Mouse (Mus musculus): Measurements from ENCODE around the gene Hsf2bp.
"Not testable (repeated sequence)": the region's sequence is repeated elsewhere in the genome, so short reads cannot be mapped to it uniquely, and the experiment has no call there.

Gene Hsf2bp

DNA sequence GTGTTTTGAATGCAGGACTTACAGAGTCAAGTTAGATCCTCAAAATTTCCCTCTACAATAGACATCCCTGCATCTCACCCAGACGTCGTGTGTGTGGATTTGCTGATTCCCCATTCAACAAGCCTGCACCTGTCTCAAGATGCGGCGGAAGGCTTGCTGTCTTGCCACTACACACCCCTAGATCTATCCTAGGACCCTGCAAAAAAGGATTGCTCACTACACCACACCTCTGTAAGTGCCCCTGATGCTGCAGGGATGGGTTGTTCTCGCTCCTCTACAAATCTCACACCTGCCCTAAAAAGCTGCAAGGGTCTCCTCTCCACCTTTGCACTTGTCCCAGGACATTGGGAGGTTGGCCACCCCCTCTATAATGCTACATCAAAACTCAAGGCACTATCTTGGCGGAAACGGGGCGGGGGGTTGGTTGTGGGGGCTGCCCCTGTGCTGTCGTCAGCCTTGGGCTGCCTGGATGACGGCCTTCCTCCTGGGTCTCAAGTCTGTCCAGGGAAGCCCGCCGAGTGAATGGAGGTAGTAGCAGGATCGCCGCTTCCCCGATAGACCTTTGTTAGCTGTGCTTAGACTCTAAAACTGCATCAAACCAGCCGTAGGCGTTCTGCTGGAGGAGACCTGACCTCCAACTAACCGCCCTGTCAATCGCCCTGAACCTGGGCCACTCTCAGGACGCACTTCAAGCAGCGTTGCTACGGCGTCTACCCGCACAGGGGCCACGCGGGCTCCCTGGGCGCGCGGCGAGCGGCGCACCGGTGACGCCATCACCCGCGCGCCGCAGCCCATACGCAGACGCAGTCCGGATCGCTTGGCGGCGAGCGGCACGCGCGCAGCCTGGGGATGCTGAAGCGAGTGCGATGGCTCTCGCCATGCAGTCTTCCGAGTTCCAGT, at the start of gene Hsf2bp, which contains the start of gene Rrp1b:
Gene Hsf2bp, minus strand, starts transcription at position 741 of the 900 bp plus-strand sequence.
Gene Rrp1b, plus strand, starts transcription at position 492 of the 900 bp plus-strand sequence.
- DNase-seq (ENCODE audit: low spot score) = peak; percentile 91

DNA sequence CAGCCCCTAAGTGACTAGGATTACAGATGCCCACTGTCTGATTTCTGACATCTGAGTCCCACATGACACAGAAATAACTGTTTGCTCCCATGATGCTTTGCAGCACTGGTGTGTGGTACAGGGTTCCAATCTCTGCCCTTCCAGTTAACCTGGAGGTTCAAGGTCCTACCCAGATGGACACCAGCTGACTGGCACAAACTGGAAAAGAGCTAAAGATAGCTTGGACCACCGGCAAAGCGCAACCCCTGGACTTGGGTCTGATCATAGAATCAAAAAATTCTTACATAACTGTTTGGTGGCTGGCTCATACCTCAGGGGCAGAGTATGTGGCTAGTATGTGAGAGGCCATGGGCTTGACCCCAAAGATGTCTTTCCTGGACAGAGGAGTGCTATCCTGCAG, 47.2 kb upstream of the Hsf2bp start:
- no peak for DNase-seq (ENCODE audit: low spot score)

DNA sequence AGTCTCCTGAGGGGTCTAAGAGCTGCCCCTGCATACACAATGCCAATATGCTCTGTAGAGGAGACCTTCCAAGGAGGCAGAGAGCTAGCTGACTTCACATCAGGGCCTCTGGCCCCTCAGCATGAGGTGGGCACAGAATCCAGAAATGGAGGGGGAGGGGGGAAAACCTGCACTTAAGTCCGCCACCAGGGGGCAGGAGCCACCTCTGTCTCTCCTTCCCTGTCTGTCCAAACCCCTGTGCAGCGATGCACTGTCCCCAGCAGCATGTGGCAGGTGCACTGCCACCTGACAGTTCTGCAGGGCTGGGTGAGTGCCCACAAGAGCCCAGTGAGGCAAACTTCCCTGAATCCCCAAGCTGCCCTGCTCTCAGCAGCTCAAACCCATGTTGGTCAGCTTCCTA, 39.0 kb upstream of the Hsf2bp start:
- peak; percentile 76 for DNase-seq (ENCODE audit: low spot score)

DNA sequence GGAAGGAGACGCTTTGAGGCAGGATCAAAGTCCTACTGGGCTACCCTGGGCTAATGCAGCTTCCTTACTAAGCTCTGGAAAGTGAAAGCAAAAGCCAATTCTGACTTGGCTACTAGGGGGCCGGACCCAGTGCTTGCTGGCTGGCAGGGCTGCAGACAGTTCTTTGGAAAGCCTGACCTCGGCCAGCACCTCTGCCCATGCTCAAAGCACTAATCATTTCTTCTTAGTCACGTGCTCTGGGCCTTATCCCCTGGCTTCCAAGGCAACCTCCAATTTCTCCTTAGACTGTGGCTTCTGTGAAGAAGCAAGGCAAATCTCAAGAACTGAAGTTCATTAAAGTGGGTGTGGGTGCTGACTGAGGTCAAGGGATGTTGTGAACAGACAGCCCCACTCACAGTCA, 38.5 kb upstream of the Hsf2bp start:
- DNase-seq (ENCODE audit: low spot score) = no peak

DNA sequence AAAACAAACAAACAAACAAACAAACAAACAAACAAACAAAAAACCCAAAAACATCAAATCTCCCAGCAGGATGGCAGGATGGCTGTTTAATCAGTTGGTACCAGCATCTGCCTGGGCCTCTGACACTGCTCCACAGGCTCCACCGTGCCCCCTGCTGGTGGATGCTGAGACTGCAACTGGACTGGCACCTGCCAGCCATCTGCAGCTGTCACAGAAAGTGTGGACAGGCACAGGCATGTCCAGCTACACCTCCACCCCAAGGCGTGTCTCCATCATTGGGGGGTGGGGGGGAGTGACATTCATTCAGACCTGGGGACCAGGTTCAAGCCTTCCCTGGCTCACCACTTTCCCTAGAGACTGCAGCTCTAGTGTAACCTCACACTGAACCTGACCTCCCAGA, 37.2 kb upstream of the Hsf2bp start:
- DNase-seq (ENCODE audit: low spot score) = peak; percentile 83

DNA sequence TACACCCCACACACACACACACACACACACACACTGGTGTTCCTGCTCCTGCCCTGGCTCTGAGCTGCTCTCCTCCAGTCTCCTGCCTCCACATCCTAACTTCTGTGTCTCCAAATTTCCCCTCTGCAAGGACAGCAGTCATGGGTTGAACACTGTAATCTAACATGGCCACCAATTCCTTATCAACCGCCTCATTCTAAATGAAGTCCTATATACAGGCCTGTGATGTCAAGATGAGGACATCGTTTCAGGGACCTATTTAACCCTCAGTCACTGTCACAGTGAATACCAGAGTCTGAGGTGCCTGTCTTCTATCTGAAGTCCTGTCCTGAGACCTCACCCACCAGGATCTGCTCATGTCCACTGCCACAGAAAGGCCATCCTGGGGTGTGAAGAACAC, 32.7 kb upstream of the Hsf2bp start:
- no peak for DNase-seq (ENCODE audit: low spot score)

DNA sequence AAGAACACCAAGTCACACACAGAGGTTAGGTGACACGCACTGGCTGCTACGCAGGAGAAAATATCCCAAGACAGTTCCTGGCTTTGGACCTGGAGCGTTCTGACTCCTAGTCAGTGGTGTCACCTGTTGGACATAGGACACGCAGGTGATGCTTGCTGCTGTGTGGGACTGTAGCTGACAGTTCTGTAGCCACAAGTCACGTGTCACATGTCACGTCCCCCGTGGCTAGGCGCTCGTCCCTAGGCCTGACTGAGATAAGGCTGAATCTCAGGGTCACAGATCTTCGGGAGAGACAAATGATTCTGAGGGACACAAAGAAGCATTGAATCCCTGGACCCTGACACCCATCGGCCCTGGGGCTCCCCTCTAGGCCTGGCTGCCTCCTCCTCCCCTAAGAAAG, 32.2 kb upstream of the Hsf2bp start:
- no peak for DNase-seq (ENCODE audit: low spot score)

DNA sequence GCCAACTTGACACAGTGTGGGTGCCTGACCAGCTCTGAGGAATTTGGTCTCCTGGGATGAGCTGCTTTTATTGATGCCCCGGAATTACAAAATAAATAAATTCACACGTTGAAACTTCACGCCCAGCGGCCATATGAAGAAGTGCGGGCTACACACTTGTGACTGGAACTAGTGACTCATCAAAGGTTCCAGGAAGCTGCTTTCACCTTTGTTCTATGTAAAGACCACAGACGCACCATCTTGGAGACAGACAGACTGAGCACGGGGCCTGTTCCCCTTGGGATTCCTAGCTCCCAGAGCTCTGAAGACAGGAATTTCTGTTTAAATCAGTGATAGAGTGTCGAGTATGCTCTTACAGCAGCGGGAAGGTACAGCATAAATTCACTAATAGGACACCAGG, 31.4 kb upstream of the Hsf2bp start:
- no peak for DNase-seq (ENCODE audit: low spot score)

DNA sequence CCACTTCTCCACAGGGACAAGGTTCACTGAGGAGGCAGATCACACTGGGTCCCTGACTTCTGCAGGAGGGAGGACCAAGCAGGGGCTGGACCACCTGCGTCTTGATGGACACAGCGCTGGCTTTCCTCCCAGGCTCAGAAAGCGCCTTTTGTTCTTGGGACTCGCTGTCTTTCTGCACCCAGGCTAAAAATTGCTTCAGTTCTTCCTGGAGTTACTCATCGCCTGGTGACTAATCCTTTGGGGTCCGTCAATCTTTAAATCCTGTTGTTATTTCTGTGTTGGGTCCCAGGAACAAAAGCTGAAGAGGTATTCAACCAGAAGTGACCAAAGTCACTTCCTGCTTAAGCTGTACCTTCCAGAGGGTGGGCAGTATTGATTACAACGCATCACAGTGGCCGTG, 28.6 kb upstream of the Hsf2bp start:
- not testable (repeated sequence) for DNase-seq (ENCODE audit: low spot score)

DNA sequence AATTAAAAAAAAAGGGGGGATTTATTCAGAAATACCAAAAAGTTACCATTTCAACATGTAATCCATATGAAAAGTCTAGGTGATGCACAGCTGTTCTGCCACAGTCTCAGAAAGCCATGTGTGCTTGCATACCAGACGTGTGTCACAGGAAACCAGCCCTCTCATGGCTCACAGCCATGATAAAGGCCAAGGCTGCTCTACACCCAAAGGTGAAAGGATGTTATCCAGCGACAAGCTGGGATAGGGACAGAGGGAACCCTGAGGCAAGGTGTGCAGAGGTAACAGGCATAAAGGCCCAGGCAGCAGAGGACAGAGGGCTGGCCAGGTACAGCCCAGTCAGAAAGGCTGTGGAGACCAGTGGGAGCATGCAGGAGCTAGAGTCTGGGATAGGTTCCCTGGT, 27.5 kb upstream of the Hsf2bp start:
- no peak for DNase-seq (ENCODE audit: low spot score)

DNA sequence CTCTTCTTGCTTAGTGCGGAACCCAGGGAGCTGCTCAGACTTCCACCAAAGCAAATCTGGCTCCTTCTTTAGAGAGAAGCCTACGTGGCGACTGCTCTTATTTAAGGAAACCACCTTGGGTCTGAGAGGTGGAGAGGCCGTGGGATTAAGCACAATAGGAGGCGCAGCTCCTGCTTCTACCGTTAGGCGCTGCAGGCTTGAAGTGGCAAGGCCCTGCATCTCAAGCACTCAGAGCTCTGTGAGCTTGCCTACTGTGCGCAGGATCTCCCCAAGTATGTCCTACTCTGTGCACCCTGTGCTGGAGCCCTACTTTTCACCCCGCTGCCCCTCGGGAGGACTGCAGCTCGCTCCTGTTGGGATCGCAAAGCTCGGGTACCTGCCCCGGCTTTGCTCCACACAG, 25.1 kb upstream of the Hsf2bp start:
- no peak for DNase-seq (ENCODE audit: low spot score)

DNA sequence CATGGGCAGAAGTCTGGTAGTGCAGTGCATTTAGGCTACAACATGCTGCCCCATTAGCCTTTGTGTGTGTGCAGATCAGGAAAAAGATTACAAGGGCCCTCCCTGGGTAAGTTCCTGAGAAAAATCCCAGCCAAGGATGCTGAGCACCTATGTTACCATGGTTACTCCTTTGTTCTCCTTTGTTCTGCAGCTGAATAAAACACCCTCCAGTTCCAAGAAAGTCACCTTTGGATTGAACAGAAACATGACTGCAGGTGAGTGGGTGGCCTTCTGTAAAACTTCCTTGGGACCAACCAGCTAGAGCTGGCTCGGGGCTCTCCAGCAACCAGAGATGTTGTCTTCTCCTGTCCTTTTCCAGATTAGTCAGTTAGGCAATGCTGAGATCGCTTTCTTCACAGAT, 22.9 kb upstream of the Hsf2bp start:
- no peak for DNase-seq (ENCODE audit: low spot score)

DNA sequence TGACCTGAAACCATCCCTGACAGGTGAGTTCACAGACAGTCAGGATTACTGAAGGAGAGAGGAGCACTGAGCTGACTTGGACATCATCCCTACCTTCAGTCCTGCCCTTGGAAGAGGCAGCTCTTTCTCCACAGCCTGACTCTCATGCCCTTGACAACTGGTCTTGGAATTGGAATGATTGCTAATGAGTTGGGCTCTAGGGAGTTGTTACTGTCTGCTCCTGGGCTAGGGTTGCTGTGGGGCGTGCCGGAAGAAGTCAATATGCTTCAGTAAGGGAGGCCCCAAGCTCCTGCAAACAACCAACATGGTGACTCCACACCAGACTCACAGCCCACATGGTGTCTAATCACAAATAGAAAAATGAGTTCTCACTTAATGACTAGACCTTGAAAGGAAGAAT, 21.7 kb upstream of the Hsf2bp start:
- DNase-seq (ENCODE audit: low spot score) = no peak

DNA sequence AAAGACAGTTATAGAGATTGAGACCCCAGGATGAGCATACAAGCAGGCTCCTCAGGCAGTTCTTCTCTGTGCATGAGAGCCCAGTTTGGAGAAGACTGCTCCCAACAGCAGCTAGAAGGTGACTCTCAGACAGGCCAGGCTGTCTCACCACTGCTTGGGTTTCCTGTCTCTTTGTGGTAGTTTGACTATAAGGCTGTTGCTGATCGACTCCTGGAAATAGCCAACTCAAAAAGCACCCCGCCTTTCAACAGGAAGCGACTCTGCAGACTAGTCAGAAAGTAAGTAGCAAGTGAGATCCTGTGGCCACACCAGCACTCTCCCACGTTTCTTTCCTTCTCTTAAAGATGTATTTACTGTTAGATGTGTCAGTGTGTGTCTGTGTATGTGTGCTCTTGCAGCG, 17.5 kb upstream of the Hsf2bp start:
- DNase-seq (ENCODE audit: low spot score) = no peak

DNA sequence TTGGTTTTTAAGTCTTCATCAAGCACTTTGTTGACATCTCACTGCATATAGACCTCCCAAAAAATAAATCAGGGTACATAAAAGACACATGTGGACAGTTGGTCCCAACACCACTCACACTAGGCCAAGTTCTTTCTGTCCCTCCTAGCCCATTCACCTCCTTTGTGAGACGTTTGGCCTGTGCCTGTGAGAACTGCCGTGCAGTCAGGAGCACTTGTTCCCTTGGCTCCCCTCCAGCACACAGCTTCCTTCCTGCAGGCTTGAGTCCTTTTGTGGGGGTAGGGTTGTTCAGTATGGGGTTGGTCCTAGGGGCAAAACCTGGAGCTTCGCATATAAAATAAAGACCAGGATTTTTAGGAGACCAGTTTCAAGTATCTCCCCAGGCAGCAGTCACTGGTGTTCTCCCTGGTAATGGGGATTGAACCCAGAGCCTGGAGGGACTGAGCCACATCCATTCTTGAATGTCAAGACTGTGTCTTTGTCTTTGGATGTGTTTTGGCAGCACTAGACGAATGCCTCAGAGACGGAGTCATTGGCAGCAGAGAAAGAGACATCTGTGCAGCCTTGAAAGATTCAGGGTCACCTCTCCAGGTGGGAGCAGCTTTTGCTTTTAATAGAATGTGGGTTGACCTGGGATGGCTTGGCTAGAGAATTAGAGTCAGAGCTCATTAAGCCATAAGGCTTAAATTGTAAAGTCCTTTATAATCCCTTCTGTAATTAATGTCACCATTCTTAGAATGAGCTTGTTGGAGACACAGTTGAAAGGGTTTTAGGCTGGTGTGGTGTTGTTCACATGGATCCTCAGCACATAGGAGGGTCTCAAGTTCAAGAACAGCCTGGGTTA, 16.3 kb upstream of the Hsf2bp start:
- DNase-seq (ENCODE audit: low spot score) = no peak

DNA sequence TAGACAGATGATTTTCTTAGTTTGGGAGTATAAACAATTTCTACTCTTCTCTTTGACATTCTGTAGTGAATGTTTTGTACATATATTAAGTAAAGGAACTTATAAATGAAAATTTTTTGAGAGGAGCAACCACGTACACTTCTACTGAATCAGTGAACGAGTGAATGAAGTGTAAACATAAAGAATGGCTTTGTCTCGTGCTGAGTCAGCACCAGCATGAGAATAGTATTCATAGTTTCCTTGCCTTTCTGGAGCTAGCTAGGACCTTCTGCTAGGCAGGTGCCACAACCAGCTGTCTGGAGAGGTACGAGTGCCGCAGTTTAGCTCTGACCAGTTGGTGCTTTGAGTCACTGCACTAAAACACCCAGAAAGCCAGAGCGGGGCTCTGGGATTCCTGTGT, 14.5 kb upstream of the Hsf2bp start:
- DNase-seq (ENCODE audit: low spot score) = no peak

DNA sequence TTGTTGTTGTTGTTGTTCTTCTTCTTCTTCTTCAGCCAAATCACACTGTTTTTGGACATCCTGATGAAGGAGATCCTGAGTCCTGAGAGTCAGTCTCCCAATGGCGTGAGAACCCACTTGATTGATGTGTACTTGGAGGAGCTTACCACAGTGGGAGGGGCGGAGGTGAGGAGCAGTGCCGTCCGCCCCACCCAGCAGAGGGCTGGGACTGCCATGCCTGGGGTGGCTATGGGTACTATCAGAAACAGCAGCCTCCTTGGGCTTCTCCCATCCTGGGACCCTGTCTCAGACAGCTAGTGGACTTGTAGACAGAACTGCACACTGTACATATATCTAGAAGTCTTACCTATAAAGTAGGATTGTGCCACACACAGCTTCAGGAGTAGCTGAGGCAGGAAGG, 13.8 kb upstream of the Hsf2bp start:
- DNase-seq (ENCODE audit: low spot score) = no peak

DNA sequence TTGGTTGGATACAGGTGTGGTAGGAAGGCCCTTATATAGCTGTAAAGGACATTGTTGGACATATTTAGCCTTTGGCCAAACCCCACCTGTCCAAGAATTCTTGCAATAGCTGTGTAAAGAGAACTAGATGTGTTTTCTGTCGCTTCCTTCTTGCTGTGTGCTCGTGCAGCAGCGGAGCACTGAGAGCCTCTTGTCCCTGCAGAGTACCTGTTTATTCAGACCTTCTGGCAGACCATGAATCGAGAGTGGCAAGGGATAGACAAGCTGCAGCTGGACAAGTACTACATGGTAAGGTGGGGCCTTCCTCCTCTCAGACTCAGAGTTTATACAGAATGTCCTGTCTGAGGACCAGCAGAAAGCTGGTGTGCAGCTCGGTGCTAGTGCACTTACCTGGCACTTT, 12.2 kb upstream of the Hsf2bp start:
- DNase-seq (ENCODE audit: low spot score) = no peak

DNA sequence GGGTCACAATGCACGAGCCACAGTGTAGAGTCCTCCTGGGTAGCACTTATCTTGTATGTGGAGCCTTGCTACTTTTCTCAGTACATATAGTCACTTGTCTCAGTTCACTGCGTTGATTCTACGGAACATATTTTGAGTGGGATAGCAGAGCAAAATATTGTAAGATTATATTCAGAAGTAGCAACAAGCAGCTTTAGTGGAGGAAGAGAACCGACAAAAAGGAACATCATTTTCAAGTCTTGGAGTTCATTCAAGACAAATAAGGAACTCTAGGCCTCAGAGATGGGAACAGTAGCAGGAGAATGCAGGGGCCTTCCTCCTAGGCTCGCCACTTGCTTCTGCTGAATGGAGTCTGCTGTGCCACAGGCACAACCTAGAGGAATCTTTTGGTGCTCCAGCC, 10.4 kb upstream of the Hsf2bp start:
- no peak for DNase-seq (ENCODE audit: low spot score)

DNA sequence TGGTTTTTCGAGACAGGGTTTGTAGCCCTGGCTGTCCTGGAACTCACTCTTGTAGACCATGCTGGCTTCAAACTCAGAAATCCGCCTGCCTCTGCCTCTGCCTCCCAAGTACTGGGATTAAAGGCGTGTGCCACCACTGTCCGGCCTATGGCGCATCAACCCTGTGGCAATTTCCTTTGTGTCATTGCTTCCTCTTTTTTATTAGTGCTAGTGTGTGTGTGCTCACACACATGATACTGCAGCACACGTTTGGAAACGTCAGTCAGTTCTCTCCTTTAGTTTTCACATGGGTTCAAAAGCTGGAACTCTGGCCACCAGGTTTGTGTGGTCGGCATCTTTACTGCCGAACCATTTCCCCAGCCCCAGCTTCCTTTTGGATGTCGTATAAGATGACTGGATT, 4.1 kb upstream of the Hsf2bp start:
- no peak for DNase-seq (ENCODE audit: low spot score)

DNA sequence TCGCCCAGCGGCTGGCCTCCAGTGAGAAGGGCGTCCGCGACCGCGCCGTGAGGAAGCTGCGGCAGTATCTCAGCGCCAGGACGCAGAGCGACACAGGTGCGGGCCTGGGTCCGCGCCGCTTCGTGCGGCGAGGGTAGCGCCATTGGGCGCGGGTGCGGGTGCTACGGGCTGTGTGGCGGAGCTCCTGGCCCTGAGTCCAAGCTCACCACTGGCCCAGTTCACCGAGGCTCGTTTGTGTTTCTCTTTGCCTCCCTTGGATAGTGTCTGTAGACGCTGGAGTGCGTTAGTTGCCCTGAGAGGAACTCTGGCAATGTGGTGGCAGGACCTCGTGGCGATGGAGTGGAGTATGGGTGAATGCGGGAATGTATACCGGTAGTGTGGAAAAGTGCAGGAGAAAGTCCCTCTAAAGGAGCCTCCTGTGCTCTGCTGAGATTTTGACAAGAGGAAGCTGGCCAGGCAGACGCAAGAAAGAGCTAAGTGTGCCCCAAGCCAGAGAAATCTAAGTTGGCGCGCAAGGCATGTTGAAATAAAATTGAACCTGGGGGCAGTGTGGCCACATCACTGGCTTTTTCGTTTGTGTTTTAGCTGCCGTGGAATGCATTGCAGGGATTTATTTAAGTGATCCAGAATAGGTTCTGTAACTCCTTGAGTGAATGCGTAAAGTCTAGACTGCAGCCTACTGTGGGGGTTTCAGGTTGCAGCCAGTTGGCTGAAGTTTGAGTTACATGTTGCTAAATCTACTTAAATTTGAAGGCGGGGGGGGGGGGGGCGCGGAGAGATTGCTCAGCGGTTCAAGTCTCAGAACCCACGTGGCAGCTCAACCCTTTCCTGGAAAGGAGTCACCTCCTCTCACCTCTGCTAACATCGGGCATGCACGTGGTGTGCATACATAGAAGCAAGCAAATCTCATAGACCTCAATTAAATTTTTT, 625 bp upstream of the Hsf2bp start:
- peak; percentile 49 for DNase-seq (ENCODE audit: low spot score)

DNA sequence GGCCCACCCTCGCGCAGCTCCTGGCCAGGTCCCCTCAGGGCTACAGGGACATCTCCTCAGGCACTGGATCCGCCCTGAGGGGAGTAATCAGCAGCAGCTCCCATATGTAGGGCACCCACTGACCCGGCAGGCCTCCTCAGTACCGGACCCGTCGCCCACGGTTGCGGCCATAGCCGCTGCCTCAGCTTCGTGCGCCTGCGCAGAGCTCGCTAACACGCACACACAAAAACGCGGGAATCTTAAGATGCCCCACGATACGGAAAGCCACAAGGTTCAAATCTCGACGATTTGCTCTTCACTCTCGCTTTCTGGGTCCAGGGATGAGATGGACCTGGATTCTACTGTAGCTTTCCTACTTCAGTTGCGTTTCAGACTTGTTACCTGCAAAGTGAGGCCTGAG, 1.8 kb downstream of the Hsf2bp start:
- no peak for DNase-seq (ENCODE audit: low spot score)
